Mouse (Mus musculus): Measurements from ENCODE around the gene Olfr190.
"Not testable (repeated sequence)": the region's sequence is repeated elsewhere in the genome, so short reads cannot be mapped to it uniquely, and the experiment has no call there.

GRCm38 (mm10) chr16:59089722-59090121 lies 11.9 kb upstream of the Olfr190 start, which contains the start of gene Olfr191:
- not testable (repeated sequence) for TF ChIP-seq CTCF, EP300 (IDR thresholded peaks at IDR 0.05; ENCODE audit: low read depth)
